ENCODE assay signal across 8 mouse cellular contexts in the genomic region with DNA sequence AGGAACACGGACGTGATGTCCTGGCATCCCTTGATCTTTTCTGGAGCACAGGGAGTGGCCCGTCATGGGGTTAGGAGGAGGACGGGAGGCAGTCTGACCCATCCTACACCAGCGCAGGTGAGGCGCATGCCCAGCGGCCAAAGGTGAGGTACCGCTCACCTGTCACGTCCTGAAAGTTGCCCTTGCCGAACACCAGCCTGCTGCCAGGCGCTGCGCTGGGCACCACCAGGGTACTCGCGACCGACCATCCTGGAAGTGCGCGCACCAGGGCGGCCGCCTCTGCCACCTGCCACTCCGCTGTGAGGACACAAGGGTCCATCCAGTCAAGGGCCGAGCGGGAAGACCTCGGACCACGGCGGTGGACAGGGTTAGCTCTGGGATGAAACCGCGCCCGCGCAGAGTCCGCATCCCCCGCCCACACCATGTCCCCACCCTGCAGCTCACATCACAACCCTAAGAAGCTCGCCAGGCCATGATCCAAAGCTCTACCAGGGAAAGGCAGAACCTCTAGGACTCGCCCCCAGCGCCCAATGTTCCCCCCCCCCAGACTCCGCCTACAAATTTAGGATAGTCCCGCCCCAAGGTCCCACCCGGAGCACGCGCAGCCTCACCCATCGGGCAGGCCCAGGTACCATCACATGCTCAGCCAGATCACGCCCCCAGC. TPM values are rescaled to one million over a fixed set of nuclear protein-coding genes. Genes with fewer than 3 reads are reported as not detected.
DNase-seq lines count a peak whose midpoint lies in the region; ATAC-seq and TF ChIP-seq lines count a peak whose summit lies in the region.

No protein-coding gene starts in this region.

- H3K27me3 ChIP-seq in kidney, adult 2 months (replicated peaks; ENCODE audit: control insufficient read depth, insufficient read depth, low read length): no peaks in the 10 kb centered on the region
- H3K27me3 ChIP-seq in MEL (ENCODE audit: control insufficient read depth in 1 of 2, insufficient read depth in 2 of 2, low read length in 2 of 2): no peaks in the 10 kb centered on the region
- H3K27me3 ChIP-seq in forebrain, embryonic 11.5 days (ENCODE audit: control insufficient read depth, insufficient read depth, low read length): no peaks in the 10 kb centered on the region
- H3K27me3 ChIP-seq in intestine, embryonic 16.5 days (replicated peaks; ENCODE audit: control insufficient read depth, insufficient read depth, low read length): no peaks in the 10 kb centered on the region
- no peaks in the 10 kb centered on the region for H3K27me3 ChIP-seq in liver, embryonic 13.5 days
- no peaks in the 10 kb centered on the region for H3K27me3 ChIP-seq in stomach, embryonic 14.5 days (ENCODE audit: control insufficient read depth, insufficient read depth, low read length)

- TF ChIP-seq RAD21 in MEL (IDR thresholded peaks at IDR 0.05; ENCODE audit: low read depth, low read length): no peak

- peak overlapping the region; percentile 54 for H3K27ac ChIP-seq in kidney, adult 2 months (ENCODE audit: insufficient read depth, low read depth, low read length)
- H3K27ac ChIP-seq in MEL (ENCODE audit: control insufficient read depth, low read depth, low read length): peak overlapping the region; percentile 63
- H3K27ac ChIP-seq in forebrain, embryonic 11.5 days (ENCODE audit: low read depth, low read length): peak overlapping the region; percentile 58
- peak overlapping the region; percentile 99 for H3K27ac ChIP-seq in intestine, embryonic 16.5 days (ENCODE audit: low read length)
- peak overlapping the region; percentile 94 for H3K27ac ChIP-seq in liver, embryonic 13.5 days
- H3K27ac ChIP-seq in stomach, embryonic 14.5 days (ENCODE audit: low read length): peak overlapping the region; percentile 98

- WGBS in kidney, adult 2 months: 11% methylated on average over 41 of the region's 41 CpGs
- WGBS in forebrain, embryonic 11.5 days: 16% methylated on average over 41 of the region's 41 CpGs
- WGBS in intestine, embryonic 16.5 days: 11% methylated on average over 41 of the region's 41 CpGs
- WGBS in liver, embryonic 13.5 days (ENCODE audit: insufficient replicate concordance): 12% methylated on average over 41 of the region's 41 CpGs
- WGBS in stomach, embryonic 14.5 days: 12% methylated on average over 41 of the region's 41 CpGs

- peak overlapping the region; percentile 73 for H3K4me3 ChIP-seq in kidney, adult 2 months (ENCODE audit: insufficient read depth, low read depth, low read length)
- H3K4me3 ChIP-seq in MEL (ENCODE audit: control insufficient read depth in 1 of 2, insufficient read depth in 1 of 2, low read depth in 2 of 2, low read length in 2 of 2): peak overlapping the region; percentile 81 to 87
- peak overlapping the region; percentile 50 for H3K4me3 ChIP-seq in forebrain, embryonic 11.5 days (ENCODE audit: low read depth, low read length)
- peak overlapping the region; percentile 88 for H3K4me3 ChIP-seq in intestine, embryonic 16.5 days (ENCODE audit: low read length)
- peak overlapping the region; percentile 83 for H3K4me3 ChIP-seq in liver, embryonic 13.5 days (replicated peaks)
- peak overlapping the region; percentile 81 for H3K4me3 ChIP-seq in stomach, embryonic 14.5 days (ENCODE audit: low read depth, low read length)

- no peak for DNase-seq in kidney, adult 2 months
- DNase-seq in kidney, adult 9 months: no peak
- no peak for DNase-seq in MEL (ENCODE audit: low read depth, low spot score)
- DNase-seq in forebrain, embryonic 11.5 days (ENCODE audit: low spot score): no peak
- no peak for DNase-seq in liver, embryonic 13.5 days
- DNase-seq in c-Kit-positive CD71-positive TER-119-positive erythroid progenitor cells, embryonic 14.5 days (ENCODE audit: low spot score): no peak

- TF ChIP-seq CTCF in kidney, adult 2 months (conservative IDR thresholded peaks at IDR 0.05; ENCODE audit: insufficient read depth, insufficient read length, low read depth, low read length): no peak
- TF ChIP-seq CTCF in MEL (IDR thresholded peaks at IDR 0.05 in 2 of 3, conservative IDR thresholded peaks at IDR 0.05 in 1 of 3; ENCODE audit: control insufficient read depth in 1 of 3, insufficient read depth in 1 of 3, low read depth in 2 of 3, low read length in 3 of 3, poor library complexity in 1 of 3, severe bottlenecking in 1 of 3): no peak

- H3K9ac ChIP-seq in MEL (ENCODE audit: control insufficient read depth, low read depth, low read length, poor library complexity, severe bottlenecking): peak overlapping the region; percentile 84
- H3K9ac ChIP-seq in forebrain, embryonic 11.5 days (ENCODE audit: low read length): peak overlapping the region; percentile 63
- H3K9ac ChIP-seq in intestine, embryonic 16.5 days (ENCODE audit: low read depth, low read length): peak overlapping the region; percentile 96
- peak overlapping the region; percentile 84 for H3K9ac ChIP-seq in liver, embryonic 13.5 days
- H3K9ac ChIP-seq in stomach, embryonic 14.5 days (replicated peaks; ENCODE audit: low read depth, low read length): peak overlapping the region; percentile 75

- peaks cover 19% of the 10 kb centered on the region for H3K79me2 ChIP-seq in MEL (ENCODE audit: control insufficient read depth, insufficient read depth, low read length, poor library complexity)

- peak overlapping the region; percentile 81 for H3K4me2 ChIP-seq in forebrain, embryonic 11.5 days (ENCODE audit: low read depth, low read length, severe bottlenecking)
- H3K4me2 ChIP-seq in intestine, embryonic 16.5 days (ENCODE audit: low read depth, low read length): peak overlapping the region; percentile 87
- H3K4me2 ChIP-seq in liver, embryonic 13.5 days: peak overlapping the region; percentile 96
- peak overlapping the region; percentile 80 for H3K4me2 ChIP-seq in stomach, embryonic 14.5 days (replicated peaks; ENCODE audit: low read depth, low read length)

- no peaks in the 10 kb centered on the region for H3K4me1 ChIP-seq in kidney, adult 2 months (ENCODE audit: control insufficient read depth, insufficient read depth, low read length)
- peaks cover 6 to 7% of the 10 kb centered on the region in 2 experiments for H3K4me1 ChIP-seq in MEL (ENCODE audit: control insufficient read depth in 1 of 2, insufficient read depth in 2 of 2, low read length in 2 of 2)
- H3K4me1 ChIP-seq in forebrain, embryonic 11.5 days (replicated peaks; ENCODE audit: control insufficient read depth, insufficient read depth, low read length): peaks cover 8% of the 10 kb centered on the region; the same call in 1 of the 2 replicates
- H3K4me1 ChIP-seq in intestine, embryonic 16.5 days (ENCODE audit: control insufficient read depth, insufficient read depth, low read length): peaks cover 8% of the 10 kb centered on the region; the same call in 1 of the 2 replicates
- H3K4me1 ChIP-seq in liver, embryonic 13.5 days (replicated peaks): peaks cover 40% of the 10 kb centered on the region
- peaks cover 12% of the 10 kb centered on the region; the same call in 1 of the 2 replicates for H3K4me1 ChIP-seq in stomach, embryonic 14.5 days (ENCODE audit: control insufficient read depth, insufficient read depth, low read length)

- ATAC-seq in forebrain, embryonic 11.5 days (replicated peaks; ENCODE audit: low FRiP score): peak; percentile 28
- ATAC-seq in intestine, embryonic 16.5 days: peak; percentile 57
- no peak for ATAC-seq in liver, embryonic 13.5 days (ENCODE audit: low read depth)
- no peak; the same call in none of the 2 replicates for ATAC-seq in stomach, embryonic 14.5 days (ENCODE audit: insufficient number of reproducible peaks, insufficient read depth, low FRiP score, low read depth)

- H3K36me3 ChIP-seq in kidney, adult 2 months (ENCODE audit: control insufficient read depth, insufficient read depth, low read length): no peaks in the 10 kb centered on the region; the same call in 1 of the 2 replicates
- H3K36me3 ChIP-seq in MEL (ENCODE audit: control insufficient read depth in 1 of 2, insufficient read depth in 2 of 2, low read length in 2 of 2): peaks cover 0 to 8% of the 10 kb centered on the region in 2 experiments; a peak in 3 of 4 replicates
- H3K36me3 ChIP-seq in forebrain, embryonic 11.5 days (ENCODE audit: control insufficient read depth, insufficient read depth, low read length): peaks cover 18% of the 10 kb centered on the region
- H3K36me3 ChIP-seq in intestine, embryonic 16.5 days (ENCODE audit: control insufficient read depth, insufficient read depth, low read length): peaks cover 35% of the 10 kb centered on the region
- peaks cover 45% of the 10 kb centered on the region for H3K36me3 ChIP-seq in liver, embryonic 13.5 days
- H3K36me3 ChIP-seq in stomach, embryonic 14.5 days (ENCODE audit: control insufficient read depth, insufficient read depth, low read length): peaks cover 33% of the 10 kb centered on the region

- no peak for TF ChIP-seq EP300 in MEL (IDR thresholded peaks at IDR 0.05; ENCODE audit: low read depth in 1 of 2, low read length in 2 of 2)

- no peak for TF ChIP-seq POLR2A in kidney, adult 2 months (IDR thresholded peaks at IDR 0.05; ENCODE audit: low read depth, low read length)
- no peak for TF ChIP-seq POLR2A in MEL (IDR thresholded peaks at IDR 0.05; ENCODE audit: control insufficient read depth in 1 of 2, insufficient read depth in 1 of 2, low read depth in 1 of 2, low read length in 2 of 2, poor library complexity in 1 of 2)

- H3K9me3 ChIP-seq in MEL (replicated peaks; ENCODE audit: insufficient read depth, low read length): no peaks in the 10 kb centered on the region
- no peaks in the 10 kb centered on the region for H3K9me3 ChIP-seq in forebrain, embryonic 11.5 days (ENCODE audit: control insufficient read depth, low read length)
- no peaks in the 10 kb centered on the region for H3K9me3 ChIP-seq in intestine, embryonic 16.5 days (ENCODE audit: control insufficient read depth, low read length)
- H3K9me3 ChIP-seq in liver, embryonic 13.5 days (replicated peaks): no peaks in the 10 kb centered on the region
- peaks cover 3% of the 10 kb centered on the region; the same call in 1 of the 2 replicates for H3K9me3 ChIP-seq in stomach, embryonic 14.5 days (ENCODE audit: control insufficient read depth, low read depth, low read length)

RNA-seq across cellular contexts. Expression of a gene that starts 1.0 kb away (rescaled TPM):
- polyA plus RNA-seq in kidney, adult 2 months (2012; rRNA removed): 50.6 and 65.8 TPM in 2 replicates
- 39.7 and 50.2 TPM in 2 replicates for total RNA-seq in MEL (2012; rRNA removed)
- polyA plus RNA-seq in MEL (2012; ENCODE audit: insufficient read depth in 1 of 2, insufficient read length in 2 of 2, low read depth in 1 of 2, low replicate concordance in 2 of 2, missing spikeins in 1 of 2): 10 to 100 TPM in 1 of 2 experiments, not detected in 1; 59.1 TPM
- 24.4 and 28.2 TPM in 2 replicates for polyA plus RNA-seq in forebrain, embryonic 11.5 days (2014; fragmentation: Nextera tagmentation; extraction: Ambion mirVana)
- 28.3 and 29.6 TPM in 2 replicates for polyA plus RNA-seq in intestine, embryonic 16.5 days (2015; fragmentation: Nextera tagmentation; extraction: Ambion mirVana)
- 9.5 and 10.0 TPM in 2 replicates for polyA plus RNA-seq in liver, embryonic 13.5 days (2015; fragmentation: Nextera tagmentation; extraction: Ambion mirVana)
- polyA plus RNA-seq in stomach, embryonic 14.5 days (2014; fragmentation: Nextera tagmentation; extraction: Ambion mirVana): 27.1 and 30.8 TPM in 2 replicates

RNA-seq across cellular contexts. Expression of a gene that starts 2.9 kb away (rescaled TPM):
- polyA plus RNA-seq in kidney, adult 2 months (2012; rRNA removed): 0.49 and 0.74 TPM in 2 replicates
- total RNA-seq in MEL (2012; rRNA removed): 4.0 and 5.2 TPM in 2 replicates
- polyA plus RNA-seq in MEL (2012; ENCODE audit: insufficient read depth in 1 of 2, insufficient read length in 2 of 2, low read depth in 1 of 2, low replicate concordance in 2 of 2, missing spikeins in 1 of 2): 1 to 10 TPM in 1 of 2 experiments, not detected in 1; 4.7 TPM
- polyA plus RNA-seq in forebrain, embryonic 11.5 days (2014; fragmentation: Nextera tagmentation; extraction: Ambion mirVana): 6.3 and 6.4 TPM in 2 replicates
- 2.3 and 2.7 TPM in 2 replicates for polyA plus RNA-seq in intestine, embryonic 16.5 days (2015; fragmentation: Nextera tagmentation; extraction: Ambion mirVana)
- polyA plus RNA-seq in liver, embryonic 13.5 days (2015; fragmentation: Nextera tagmentation; extraction: Ambion mirVana): 1.3 and 1.7 TPM in 2 replicates
- polyA plus RNA-seq in stomach, embryonic 14.5 days (2014; fragmentation: Nextera tagmentation; extraction: Ambion mirVana): 4.0 and 5.8 TPM in 2 replicates

RNA-seq across cellular contexts. Expression of a gene that starts 7.3 kb away (rescaled TPM):
- polyA plus RNA-seq in kidney, adult 2 months (2012; rRNA removed): 1.8 and 2.9 TPM in 2 replicates
- total RNA-seq in MEL (2012; rRNA removed): 0.46 and 0.77 TPM in 2 replicates
- polyA plus RNA-seq in MEL (2012; ENCODE audit: insufficient read depth in 1 of 2, insufficient read length in 2 of 2, low read depth in 1 of 2, low replicate concordance in 2 of 2, missing spikeins in 1 of 2): 1 to 10 TPM in 1 of 2 experiments, not detected in 1; 2.5 TPM
- 0.43 and 1.3 TPM in 2 replicates for polyA plus RNA-seq in forebrain, embryonic 11.5 days (2014; fragmentation: Nextera tagmentation; extraction: Ambion mirVana)
- polyA plus RNA-seq in intestine, embryonic 16.5 days (2015; fragmentation: Nextera tagmentation; extraction: Ambion mirVana): 0.80 and 0.84 TPM in 2 replicates
- polyA plus RNA-seq in liver, embryonic 13.5 days (2015; fragmentation: Nextera tagmentation; extraction: Ambion mirVana): 0.25 and 0.36 TPM in 2 replicates
- 0.69 and 0.97 TPM in 2 replicates for polyA plus RNA-seq in stomach, embryonic 14.5 days (2014; fragmentation: Nextera tagmentation; extraction: Ambion mirVana)

RNA-seq across cellular contexts. Expression of a gene that starts 12.8 kb away (rescaled TPM):
- polyA plus RNA-seq in kidney, adult 2 months (2012; rRNA removed): 0.04 and 0.11 TPM in 2 replicates
- 1.8 and 2.2 TPM in 2 replicates for total RNA-seq in MEL (2012; rRNA removed)
- 10 to 100 TPM in 1 of 2 experiments, 1 to 10 TPM in 1; 2.2 to 70.9 TPM for polyA plus RNA-seq in MEL (2012; ENCODE audit: insufficient read depth in 1 of 2, insufficient read length in 2 of 2, low read depth in 1 of 2, low replicate concordance in 2 of 2, missing spikeins in 1 of 2)
- 1.3 and 2.7 TPM in 2 replicates for polyA plus RNA-seq in forebrain, embryonic 11.5 days (2014; fragmentation: Nextera tagmentation; extraction: Ambion mirVana)
- 1.5 and 2.1 TPM in 2 replicates for polyA plus RNA-seq in intestine, embryonic 16.5 days (2015; fragmentation: Nextera tagmentation; extraction: Ambion mirVana)
- 1.1 and 1.6 TPM in 2 replicates for polyA plus RNA-seq in liver, embryonic 13.5 days (2015; fragmentation: Nextera tagmentation; extraction: Ambion mirVana)
- 0.69 and 1.5 TPM in 2 replicates for polyA plus RNA-seq in stomach, embryonic 14.5 days (2014; fragmentation: Nextera tagmentation; extraction: Ambion mirVana)

RNA-seq across cellular contexts. Expression of a gene that starts 28.6 kb away (rescaled TPM):
- 23.2 and 23.5 TPM in 2 replicates for polyA plus RNA-seq in kidney, adult 2 months (2012; rRNA removed)
- total RNA-seq in MEL (2012; rRNA removed): 44.7 and 50.4 TPM in 2 replicates
- 10 to 100 TPM in 1 of 2 experiments, not detected in 1; 63.9 TPM for polyA plus RNA-seq in MEL (2012; ENCODE audit: insufficient read depth in 1 of 2, insufficient read length in 2 of 2, low read depth in 1 of 2, low replicate concordance in 2 of 2, missing spikeins in 1 of 2)
- polyA plus RNA-seq in forebrain, embryonic 11.5 days (2014; fragmentation: Nextera tagmentation; extraction: Ambion mirVana): 64.1 and 69.2 TPM in 2 replicates
- 35.1 and 35.6 TPM in 2 replicates for polyA plus RNA-seq in intestine, embryonic 16.5 days (2015; fragmentation: Nextera tagmentation; extraction: Ambion mirVana)
- 22.2 and 26.1 TPM in 2 replicates for polyA plus RNA-seq in liver, embryonic 13.5 days (2015; fragmentation: Nextera tagmentation; extraction: Ambion mirVana)
- 42.0 and 42.2 TPM in 2 replicates for polyA plus RNA-seq in stomach, embryonic 14.5 days (2014; fragmentation: Nextera tagmentation; extraction: Ambion mirVana)

Comparison
In these comparisons a context has a peak if more than half of its experiments do, and no peak if none do; other contexts are left out.
1. ATAC-seq: peak in forebrain, embryonic 11.5 days (single experiment) and intestine, embryonic 16.5 days (single experiment); none in liver, embryonic 13.5 days (single experiment) and stomach, embryonic 14.5 days (single experiment).
2. Peak in every context shown above with its lines, with median percentiles within 50 percentile points of each other: H3K27ac ChIP-seq, H3K4me3 ChIP-seq, H3K9ac ChIP-seq and H3K4me2 ChIP-seq.